Mouse (Mus musculus): ENCODE data around the gene Fkbp2.

Gene Fkbp2

DNA sequence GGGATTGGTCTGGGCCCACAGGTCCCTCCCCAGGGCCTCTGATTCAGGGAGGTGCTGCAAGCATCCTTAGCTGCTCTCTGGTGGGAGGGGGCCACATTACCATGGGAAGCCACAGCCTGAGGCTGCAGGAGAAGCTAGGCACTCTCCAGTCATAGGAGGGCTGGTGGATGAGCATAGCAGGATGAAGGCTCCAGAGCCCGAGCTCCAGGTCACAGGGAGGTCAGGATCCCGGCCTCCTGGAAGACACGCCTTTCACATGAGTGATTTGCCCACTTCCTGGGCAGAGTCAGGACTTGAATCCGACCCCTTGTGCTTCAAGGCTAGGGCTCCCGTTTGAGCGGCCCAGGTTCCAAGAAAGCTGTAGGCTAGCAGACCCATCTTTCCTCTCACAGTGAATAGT lies 8.7 kb downstream of the Fkbp2 start:
- no peak for DNase-seq (ENCODE audit: low spot score in 2 of 2)

DNA sequence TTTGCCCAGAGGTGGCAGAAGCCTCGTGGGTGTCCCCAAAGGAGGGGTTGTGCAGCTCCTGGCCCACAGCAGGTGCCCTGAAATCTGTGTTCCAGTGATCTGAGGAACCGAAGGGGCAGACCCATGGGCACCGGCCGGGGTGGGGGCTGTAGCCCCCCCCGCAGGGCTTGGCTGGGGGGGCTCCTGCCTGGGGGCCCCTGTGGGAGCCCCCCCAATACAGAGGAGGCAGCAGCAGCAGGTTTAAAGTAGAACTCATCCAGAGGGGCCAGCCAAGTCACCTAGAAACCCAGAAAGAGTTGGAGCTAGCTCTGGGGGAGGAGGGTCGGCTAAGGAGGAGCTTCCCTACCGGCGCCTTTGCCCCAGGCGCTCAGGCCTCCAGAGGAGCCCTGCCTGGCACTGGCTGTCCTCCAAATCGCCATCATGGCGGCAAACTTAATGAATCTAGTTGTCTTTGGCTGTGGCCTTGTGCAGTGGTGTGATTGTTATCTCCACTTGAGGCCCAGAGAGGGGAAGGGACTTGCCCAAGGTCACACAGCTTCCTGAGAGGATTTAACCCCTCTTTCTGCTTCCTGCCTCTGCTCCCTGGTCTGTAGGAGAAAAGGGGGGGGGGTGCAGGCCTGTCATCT lies 9.7 kb downstream of the Fkbp2 start:
- DNase-seq (ENCODE audit: low spot score in 2 of 2) = no peak

DNA sequence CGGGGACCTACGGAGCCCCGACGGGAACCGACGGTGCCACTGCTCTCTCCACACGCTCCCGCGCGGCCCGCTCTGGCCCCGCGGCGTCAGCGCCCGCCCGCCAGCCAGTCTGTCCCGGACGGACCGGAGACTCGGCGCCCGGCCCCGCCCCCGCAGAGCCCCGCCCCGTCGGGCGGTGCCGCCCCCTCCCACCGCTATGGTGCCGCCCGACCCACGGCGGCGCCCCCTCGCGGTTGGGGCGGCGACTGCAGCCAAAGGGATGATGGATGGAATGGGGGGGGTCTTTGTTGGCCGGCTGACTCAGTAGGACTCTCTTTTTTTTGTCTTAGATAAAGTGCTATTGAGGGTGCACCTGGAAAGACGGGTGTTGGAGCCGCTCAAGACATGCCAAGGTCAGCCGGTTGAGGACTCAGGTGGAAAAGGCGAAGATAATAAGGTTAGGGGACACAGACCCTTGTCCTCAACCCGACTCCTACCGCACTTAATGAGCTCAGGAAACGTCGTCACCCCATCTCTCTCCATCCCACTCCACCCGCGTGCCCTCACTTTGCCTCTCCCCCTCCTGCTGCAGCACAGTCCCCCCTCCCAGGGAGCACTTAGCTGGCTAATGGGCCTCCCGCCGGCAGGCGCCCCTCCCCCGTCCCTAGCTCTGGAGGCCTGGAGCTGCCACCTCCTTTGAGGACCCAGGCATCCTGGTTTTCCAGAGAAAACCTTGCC lies 10.5 kb downstream of the Fkbp2 start:
- no peak for DNase-seq (ENCODE audit: low spot score in 2 of 2)

DNA sequence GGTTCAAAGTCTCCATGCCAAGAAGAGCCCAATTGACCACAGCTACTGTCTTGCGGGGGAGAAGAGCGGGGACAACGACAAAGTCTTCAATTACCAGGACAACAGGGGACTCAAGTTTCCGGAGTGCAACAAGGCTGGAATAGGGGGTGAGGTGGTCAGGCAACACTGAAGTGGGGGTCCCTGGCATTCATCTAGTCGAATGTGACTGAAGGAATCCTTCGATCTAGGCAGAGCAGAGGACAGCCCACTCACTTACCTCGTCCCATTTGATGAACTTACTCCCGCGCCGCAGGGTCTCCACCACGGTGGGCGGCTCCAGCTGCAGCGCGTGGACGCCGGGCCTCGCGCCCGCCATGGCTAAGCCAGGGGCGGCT lies 11.0 kb downstream of the Fkbp2 start:
- no peak for DNase-seq (ENCODE audit: low spot score in 2 of 2)

DNA sequence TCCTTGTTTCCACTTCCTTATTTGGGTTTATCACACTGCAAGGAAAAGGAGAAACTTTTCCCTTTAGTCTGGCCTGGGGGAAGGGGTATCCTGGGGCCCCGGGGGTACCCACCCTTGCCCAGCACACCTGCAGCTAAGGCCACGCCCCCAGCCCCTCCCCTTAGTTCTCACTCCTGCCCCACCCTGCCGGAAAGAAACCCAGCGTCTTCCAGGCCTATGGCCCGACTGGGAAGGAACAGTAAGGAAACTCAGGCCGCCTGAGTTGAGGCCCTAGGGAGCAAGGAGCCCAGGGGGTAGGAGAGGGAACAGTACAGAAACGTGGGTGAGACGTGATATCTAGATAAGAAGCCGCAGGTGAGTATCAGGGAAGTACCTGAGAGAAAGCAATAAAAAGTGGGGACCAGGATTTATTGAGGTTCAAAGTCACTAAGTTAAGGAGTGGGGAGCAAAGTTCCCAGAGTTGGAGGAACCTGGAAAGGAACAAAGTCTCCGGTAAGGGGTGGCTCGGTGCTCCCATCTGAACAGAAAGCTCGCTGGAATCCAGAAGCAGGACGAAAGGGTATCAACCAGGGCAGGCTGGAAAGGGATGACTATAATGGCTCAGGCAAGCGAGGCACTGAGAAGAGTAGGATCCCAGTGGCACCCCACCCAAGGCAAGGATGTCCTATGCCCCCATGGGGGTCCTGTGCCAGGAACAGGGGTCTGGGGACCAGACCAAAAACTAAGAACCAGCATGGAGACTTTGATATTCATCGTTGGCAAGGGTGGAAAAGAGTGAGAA lies 11.6 kb downstream of the Fkbp2 start:
- DNase-seq (ENCODE audit: low spot score in 2 of 2) = no peak

DNA sequence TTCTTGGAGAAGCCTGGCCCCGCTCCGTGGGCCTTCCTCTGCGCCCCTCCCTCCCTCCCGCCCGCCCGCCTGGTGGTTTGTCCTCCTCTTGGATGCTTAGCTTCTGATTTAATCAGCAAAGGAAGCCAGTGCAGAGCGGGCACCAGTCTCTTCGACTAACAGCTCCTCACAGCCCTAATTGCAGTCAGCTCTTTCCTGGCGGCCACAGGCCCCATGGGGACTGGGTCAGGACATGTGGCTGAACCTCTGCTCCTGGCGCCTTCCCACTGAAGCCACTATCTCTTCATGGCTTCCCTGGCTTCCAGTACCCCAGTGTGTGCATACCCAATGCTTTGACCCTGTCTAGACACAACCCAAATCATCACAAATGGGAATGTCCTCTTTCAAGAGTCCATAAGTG lies 23.8 kb downstream of the Fkbp2 start:
- no peak for DNase-seq (ENCODE audit: low spot score in 2 of 2)

DNA sequence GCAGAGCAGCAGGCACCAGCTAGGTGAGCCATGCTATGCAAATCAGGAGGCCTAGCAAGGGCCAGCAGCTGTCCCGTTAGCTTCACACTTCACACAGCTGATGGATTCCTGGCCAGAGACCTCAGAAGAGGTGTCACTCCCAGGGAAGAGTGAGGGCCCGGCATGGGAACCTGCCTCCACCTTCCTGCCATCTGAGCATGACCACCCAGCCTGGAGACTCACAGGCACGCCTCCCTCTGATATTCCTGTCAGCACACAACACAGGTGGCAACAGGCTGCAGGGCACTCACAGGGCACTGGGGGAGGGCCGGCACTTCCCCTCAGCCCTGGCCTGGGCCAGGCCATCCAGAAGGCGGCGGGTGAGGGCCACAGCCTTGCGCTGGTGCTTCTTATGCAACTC lies 24.9 kb downstream of the Fkbp2 start:
- no peak for DNase-seq (ENCODE audit: low spot score in 2 of 2)

DNA sequence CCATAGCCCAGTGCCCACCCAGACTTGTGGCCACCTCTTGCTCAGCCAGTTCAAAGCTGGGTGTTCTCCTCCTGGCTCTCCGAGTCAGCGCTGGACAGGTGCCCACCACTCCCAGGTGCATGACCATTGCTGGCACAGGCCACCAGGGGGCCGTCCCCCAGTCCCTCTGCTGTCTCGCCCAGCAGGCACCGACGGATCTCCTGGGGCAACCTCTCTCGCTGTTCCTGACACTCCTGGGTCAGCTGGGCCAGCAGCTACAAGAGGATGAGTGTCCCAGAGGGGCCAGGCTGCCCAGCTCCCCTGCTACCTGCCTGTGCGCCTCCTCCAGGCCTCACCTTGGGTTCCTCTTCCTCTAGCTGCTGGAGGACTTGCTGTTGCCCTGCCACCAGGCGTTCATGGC lies 26.3 kb downstream of the Fkbp2 start:
- DNase-seq (ENCODE audit: low spot score in 2 of 2) = no peak

DNA sequence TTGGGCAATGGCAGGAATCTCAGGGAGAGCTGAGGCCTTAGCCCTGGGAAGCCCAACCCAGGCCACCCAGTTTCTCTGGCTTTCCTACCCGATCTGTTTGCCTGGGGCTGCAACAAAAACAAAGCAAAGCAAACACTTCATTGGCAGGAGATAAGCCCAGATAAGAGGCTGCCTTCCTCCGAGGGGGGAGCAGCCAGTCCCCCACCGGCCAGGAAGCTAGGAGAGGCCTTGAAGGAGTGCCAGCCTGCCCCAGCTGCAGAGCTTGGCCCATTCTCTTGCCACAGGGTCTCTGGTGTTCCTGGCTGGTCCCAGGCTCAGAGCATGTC lies 27.6 kb downstream of the Fkbp2 start:
- DNase-seq (ENCODE audit: low spot score in 2 of 2) = no peak

DNA sequence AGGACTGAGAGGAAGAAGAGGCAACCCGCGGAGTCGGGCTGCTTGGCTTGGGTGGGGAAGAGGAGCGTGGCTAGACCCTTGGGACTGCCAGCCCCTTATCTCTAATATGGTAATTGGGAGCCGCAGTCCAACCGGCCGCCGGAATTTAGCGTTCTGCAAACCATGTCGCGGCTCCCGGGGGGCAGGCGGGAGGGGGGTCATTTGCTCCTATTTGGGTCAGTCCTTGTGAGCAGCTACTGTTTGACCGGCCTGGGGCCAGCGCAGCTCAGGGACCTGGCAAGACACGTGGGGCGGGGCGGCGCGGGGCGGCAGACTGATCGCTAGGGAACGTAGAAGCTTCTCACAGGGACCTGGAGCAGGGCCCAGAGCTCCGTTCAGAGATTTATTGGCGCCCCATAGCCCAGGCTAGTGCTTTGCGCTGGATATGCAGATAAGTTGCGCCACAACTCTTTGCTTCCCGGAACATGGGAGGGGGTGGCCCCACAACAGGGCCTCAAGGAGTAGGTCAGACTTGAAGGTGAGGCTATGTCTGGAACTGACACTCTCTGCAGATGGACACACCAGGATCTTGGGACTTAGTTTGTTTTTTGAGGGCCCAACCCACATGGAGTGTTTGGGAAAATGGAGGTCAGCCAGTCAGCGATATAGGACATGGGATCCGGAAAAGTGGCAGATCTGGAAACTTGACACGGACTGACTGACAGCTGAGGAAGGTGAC lies 28.1 kb downstream of the Fkbp2 start:
- peak; percentile 70 to 83 for DNase-seq (ENCODE audit: low spot score in 2 of 2)

DNA sequence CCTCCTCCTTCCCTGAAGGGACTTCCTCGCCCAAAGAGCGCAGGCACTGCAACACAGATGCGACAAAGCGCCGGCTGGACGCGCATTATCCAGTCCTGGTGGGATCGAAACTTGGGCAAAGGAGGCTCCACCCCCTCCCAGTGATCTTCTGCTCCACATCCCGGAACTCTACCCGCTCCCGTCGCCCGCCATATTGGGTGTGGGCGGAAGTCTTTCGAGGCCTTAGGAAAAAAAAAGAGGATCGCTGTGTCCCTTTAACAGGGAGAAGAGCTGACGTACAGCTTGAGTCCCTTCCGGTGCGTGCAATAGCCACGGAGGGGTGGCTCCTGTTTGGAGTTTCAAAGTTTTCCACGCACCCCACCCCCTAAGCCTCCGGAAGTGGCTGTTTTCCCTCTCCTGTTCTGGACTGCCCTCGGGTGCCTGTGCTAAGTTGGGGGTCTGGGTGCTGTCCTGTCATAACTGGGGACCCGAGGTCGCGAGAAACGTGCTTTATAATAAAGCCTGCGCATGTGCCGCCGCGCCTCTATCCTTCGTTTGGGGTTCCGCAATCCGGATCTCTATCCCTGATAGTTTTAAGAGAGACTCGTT lies 28.8 kb downstream of the Fkbp2 start:
- peak; percentile 90 to 92 for DNase-seq (ENCODE audit: low spot score in 2 of 2)

DNA sequence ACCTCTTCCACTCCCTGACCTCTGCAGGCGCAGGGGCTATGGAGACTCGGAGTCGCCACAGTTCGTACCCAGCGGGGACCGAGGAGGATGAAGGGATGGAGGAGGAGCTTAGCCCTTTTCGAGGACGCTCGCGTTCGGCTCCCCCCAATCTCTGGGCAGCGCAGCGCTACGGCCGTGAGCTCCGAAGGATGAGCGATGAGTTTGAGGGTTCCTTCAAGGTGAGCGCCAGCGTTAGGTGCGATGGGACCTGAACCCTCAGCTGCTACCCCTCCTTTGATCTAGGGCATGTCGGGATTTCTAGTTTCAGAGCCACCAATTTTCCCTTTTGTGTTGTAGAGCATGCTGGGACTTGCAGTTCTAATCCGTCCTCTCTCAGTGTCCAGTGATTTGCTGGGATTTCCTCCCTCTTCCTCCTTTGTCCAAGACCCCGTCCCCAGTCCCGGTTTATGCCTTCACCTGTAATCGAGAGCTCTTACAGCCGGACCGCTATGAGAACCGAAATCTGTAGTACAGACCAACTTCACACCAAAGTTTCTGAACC lies 29.6 kb downstream of the Fkbp2 start:
- peak in 1 of 2 experiments; percentile 44 for DNase-seq (ENCODE audit: low spot score in 2 of 2)

DNA sequence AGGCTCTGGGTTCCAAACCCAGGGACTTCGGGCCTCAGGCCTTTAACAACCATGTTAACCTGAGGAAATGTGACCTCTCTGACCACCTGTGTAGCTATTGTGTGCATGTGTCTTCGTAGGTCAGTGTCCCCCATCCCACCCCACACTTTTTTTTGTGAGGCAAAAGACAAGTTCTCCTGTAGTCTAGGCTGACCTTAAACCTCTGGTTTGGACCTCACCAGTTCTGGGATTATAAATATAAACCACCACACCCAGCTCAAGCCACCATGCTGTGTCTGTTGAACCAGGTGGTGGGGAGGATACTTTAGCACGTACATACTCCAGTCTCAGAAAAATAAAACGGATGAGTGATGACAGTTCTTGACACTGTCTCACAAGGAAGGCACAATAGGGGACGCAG lies 30.4 kb downstream of the Fkbp2 start:
- no peak for DNase-seq (ENCODE audit: low spot score in 2 of 2)

DNA sequence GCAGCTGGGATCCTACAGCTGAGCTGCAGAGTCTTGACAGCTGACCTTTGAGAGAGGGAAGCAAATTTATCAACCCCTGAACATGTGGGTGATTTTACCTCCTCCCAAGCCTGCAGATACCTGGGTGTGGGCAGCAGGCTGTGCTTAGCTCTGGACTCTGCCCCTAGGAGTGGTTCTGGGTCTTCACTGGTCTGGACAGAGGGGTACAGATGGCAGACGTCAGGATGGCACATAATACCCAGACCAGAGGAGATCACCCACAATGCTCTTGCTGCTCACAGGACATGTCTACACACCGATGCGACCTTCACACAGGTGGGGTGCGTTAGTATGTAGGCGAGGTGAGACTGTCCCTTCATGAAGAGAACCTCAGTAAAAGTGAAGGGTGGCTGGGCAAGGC lies 30.8 kb downstream of the Fkbp2 start:
- no peak for DNase-seq (ENCODE audit: low spot score in 2 of 2)

DNA sequence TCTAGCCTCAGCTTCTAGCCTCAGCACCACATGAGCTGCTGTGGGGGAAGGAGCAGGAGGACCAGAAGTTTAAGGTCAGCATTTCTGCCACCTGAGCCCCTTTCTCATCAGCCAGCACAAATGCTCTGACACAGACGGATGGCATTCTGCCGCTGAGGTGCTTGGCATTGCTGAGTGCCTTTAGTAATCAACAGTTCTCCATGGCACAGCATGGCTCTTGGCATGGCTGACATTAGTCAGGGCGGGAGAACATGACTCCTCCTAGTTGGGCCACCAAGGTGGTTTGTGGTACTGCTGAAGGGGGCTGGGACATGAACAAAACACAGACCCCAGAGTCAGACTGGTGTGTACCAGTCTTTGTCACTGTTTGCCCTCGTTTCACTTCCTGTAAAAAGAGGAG lies 32.1 kb downstream of the Fkbp2 start:
- no peak for DNase-seq (ENCODE audit: low spot score in 2 of 2)

DNA sequence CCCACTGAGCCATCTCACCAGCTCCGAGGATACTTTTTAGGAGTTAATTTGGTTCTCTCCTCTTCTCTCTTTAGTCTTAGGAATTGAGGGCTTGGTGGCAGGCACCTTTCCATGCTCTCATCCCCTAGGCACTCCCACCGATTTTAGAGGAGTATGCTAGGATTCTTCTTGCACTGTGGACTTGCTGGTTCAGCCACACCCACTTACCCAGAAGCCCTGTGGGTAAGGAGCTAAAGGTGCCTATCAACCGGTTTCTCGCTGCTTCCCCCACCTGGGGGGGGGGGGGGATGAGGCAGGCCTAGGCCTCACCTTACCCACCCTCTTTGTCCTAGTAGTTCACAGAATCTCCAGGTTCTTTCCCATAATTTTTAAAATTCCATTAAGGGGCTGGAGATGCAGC lies 32.6 kb downstream of the Fkbp2 start:
- no peak for DNase-seq (ENCODE audit: low spot score in 2 of 2)

DNA sequence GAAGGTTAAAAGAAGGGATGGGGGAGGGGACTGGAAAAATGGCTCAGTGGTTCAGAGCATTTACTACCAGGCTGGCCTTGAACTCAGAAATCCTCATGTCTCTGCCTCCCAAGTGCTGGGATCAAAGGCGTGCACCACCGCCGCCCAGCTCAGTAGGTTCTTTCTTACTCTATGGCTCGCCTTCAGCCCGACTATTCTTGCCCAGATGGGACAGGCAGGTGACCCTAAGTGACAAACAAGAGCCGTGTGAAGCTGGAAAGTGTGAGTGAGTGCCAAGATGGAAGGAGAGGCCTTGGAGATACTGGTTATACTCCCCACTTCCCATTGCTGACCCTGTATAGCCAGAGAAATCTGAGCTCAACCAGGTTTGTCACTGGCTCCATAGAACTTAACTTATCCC lies 36.6 kb downstream of the Fkbp2 start:
- DNase-seq (ENCODE audit: low spot score in 2 of 2) = no peak

DNA sequence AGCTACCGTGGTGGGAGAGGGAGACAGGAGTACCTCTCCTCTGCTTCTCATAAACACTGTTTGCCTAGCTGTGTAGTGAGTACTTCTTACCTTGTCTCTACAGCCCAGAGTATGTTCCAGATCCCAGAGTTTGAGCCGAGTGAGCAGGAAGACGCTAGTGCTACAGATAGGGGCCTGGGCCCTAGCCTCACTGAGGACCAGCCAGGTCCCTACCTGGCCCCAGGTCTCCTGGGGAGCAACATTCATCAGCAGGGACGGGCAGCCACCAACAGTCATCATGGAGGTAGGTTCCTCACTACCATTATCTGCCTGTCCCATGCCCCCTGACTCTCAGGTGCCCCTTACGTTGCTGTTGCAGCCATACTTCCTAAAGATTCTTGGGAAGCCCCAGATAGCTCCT lies 37.5 kb downstream of the Fkbp2 start:
- no peak for DNase-seq (ENCODE audit: low spot score in 2 of 2)

DNA sequence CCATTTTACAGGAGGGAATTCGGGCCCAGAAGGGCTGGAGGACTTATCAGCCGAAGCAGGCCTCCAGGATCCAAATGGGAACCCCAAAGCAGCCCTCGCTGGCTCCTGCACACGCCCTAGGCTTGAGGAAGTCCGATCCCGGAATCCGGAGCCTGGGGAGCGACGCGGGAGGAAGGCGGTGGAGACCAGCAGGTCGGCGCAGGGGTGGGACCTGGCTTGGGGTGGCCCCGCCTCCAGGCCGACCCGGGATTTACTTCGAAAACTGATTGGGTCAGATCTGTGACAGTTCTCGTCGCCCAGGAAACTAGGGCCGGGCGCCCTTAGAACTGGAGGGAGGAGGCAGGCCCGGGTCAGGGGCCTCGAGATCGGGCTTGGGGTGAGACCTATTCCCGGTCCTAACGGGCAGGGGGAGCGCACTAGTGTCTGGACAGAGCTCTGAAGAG lies 38.0 kb downstream of the Fkbp2 start, which contains the start of gene Gpr137:
Gpr137 (minus strand) TSS at position 232 of the 443 bp plus-strand sequence.
- DNase-seq (ENCODE audit: low spot score in 2 of 2) = peak; percentile 90 to 92

DNA sequence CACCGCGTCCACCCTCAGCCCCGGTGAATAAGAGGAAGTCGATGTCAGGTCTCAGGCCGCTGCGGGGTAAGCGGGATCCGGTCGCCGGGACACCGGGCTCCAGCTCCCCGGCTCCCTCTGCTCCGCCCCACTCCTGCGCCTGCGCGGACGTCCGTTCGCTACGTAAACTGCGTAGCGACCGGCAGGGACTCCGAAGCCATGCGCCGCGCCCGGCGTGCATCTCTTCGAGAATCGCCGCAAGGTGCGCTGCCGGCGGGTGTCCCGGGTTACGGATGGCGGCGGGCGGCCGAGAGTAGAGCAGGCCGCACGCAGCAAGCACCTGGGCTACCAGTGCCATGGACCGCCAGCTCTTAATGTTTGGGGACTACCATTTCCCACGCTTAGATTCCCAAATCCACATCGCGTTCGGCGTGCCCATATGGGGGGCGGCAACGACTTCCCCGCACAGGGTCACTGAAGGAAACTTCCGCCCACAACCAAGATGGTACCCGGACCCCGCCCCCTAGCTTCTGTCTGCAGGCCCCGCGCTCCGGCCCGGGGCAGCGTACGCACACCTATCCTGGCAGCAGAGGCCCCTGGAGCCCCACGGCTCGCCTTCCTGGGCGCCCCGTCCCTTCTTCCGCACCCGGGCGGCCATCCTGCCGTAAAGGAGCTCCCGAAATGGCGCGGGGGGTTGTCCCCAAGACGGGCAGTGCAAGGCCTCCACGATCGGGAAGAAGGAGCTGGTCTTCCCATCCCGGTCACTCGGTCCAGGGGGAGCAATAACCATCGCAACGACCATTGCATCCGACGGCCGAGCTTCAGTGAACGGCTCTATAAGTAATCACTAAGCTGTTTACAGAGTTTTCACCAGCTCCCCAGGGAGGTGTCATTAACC lies 38.7 kb downstream of the Fkbp2 start, which contains the start of gene Bad:
Bad (plus strand) TSS at position 490 of the 877 bp plus-strand sequence.
- peak; percentile 78 to 93 for DNase-seq (ENCODE audit: low spot score in 2 of 2)
